Mouse (Mus musculus): Measurements from ENCODE around the gene Slc35f2. TPM values are rescaled to one million over a fixed set of nuclear protein-coding genes. Genes with fewer than 3 reads are reported as not detected.

Gene Slc35f2
- total RNA-seq (2021): 1 to 10 TPM; 2.8 to 2.9 TPM

- intact Hi-C loops (cut with DNase I): no loop called here
- DNase-seq (ENCODE audit: low spot score in 2 of 2): peak; percentile 28 to 34
Measured at GRCm38 (mm10) chr9:53771344-53772021, at the start of gene Slc35f2. Gene Slc35f2, plus strand, starts transcription at chr9:53771538.

- DNase-seq (ENCODE audit: low spot score in 2 of 2): no peak
- intact Hi-C loops (cut with DNase I): no loop called here
Measured at GRCm38 (mm10) chr9:53740829-53741404, 30.4 kb upstream of the Slc35f2 start.

- intact Hi-C loops (cut with DNase I): no loop called here
Measured at GRCm38 (mm10) chr9:53750411-53750810, 20.9 kb upstream of the Slc35f2 start.

DNA sequence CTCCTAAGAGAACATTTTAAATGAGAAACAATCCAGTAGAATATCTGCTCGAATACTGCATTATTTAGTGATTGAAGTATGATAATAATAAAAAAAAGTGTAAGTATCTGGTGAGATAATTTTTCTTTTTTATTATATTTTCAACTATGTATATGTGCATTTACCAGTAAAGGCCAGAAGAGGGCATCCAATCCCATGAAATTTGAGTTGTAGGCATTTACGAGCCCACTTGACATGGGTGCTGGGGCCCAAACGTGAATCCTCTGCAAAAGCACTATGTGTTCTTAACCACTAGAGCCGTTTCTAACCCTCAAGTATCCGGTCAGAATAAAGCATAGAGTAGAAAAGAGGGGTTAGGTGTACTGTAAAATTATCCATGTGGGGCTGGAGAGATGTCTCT, 20.4 kb upstream of the Slc35f2 start:
- DNase-seq (ENCODE audit: low spot score in 2 of 2): no peak
- intact Hi-C loops (cut with DNase I): no loop called here

More at GRCm38 (mm10) chr9:53750411-53750810, 20.9 kb upstream of the Slc35f2 start:
- no peak for DNase-seq (ENCODE audit: low spot score in 2 of 2)

DNA sequence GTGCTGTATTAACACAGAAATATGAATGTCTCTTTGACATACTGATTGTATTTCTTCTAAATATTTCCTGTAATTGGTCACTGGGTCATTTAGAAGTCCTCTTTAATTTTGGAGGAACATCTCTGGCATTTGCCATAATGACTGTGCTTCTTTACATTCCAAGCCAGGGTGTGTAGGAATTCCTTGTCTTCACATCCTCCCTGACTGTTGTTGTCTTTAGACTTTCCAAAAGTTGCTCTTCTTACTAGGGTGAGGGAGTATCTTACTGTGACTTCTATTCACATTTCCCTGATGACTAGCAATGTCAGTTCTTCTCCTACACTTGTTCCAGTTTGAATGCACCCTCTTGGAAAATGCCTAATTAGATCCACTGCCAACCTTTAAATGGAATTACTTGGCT, 16.5 kb upstream of the Slc35f2 start:
- DNase-seq (ENCODE audit: low spot score in 2 of 2): no peak
- intact Hi-C loops (cut with DNase I): no loop called here

DNA sequence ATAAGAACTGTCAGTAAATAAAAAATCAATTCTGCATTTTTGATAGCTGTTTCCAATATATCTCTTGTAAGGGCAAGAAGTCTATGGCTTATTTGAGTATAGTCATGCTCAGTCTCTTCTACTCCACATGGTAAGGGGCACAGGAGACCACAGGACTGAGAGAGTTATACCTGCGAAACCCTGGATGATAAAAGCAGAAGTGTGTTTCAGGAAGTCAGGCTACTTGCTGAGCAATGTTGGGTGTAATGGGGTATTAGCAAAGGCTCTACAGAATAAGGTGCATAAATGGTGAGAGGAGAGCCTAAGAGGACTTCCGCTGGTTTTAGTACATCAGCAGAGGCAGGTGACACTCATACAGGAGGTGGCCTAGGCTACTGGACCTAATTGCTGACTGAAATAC, 13.2 kb upstream of the Slc35f2 start:
- intact Hi-C loops (cut with DNase I): no loop called here
- no peak for DNase-seq (ENCODE audit: low spot score in 2 of 2)

- intact Hi-C loops (cut with DNase I): no loop called here
- no peak for DNase-seq (ENCODE audit: low spot score in 2 of 2)
Measured at GRCm38 (mm10) chr9:53764697-53765096, 6.6 kb upstream of the Slc35f2 start.

DNA sequence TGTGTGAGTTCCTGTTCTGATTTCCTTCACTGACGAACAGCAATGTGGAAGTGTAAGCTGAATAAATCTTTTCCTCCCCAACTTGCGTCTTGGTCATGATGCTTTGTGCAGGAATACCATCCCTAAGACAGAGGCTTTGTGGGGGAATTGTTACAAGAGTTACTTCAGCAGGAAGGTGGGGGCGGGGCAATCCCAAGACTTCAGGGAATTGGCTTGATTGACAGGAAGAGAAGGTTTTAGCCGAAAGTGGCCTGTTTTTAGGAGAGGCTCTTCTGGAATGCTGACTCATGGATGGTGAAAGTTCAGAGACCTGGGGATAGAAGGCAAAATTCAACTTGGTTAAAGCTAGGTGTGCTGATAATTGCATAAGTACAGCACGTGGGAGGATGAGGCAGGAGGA, 2.9 kb upstream of the Slc35f2 start:
- intact Hi-C loops (cut with DNase I): no loop called here

GRCm38 (mm10) chr9:53770771-53771343, 481 bp upstream of the Slc35f2 start:
- intact Hi-C loops (cut with DNase I): no loop called here
- no peak for DNase-seq (ENCODE audit: low spot score in 2 of 2)

More for the DNA sequence above, 2.9 kb upstream of the Slc35f2 start:
- no peak for DNase-seq (ENCODE audit: low spot score in 2 of 2)

GRCm38 (mm10) chr9:53772121-53772561, 803 bp downstream of the Slc35f2 start:
- DNase-seq (ENCODE audit: low spot score in 2 of 2): peak in 1 of 2 experiments; percentile 6
- intact Hi-C loops (cut with DNase I): no loop called here

- intact Hi-C loops (cut with DNase I): no loop called here
- DNase-seq (ENCODE audit: low spot score in 2 of 2): no peak
Measured at GRCm38 (mm10) chr9:53775511-53775910, 4.2 kb downstream of the Slc35f2 start.

- no peak for DNase-seq (ENCODE audit: low spot score in 2 of 2)
- intact Hi-C loops (cut with DNase I): no loop called here
Measured at GRCm38 (mm10) chr9:53786561-53787407, 15.4 kb downstream of the Slc35f2 start.

GRCm38 (mm10) chr9:53793830-53794330, 22.5 kb downstream of the Slc35f2 start:
- intact Hi-C loops (cut with DNase I): no loop called here
- no peak for DNase-seq (ENCODE audit: low spot score in 2 of 2)

- intact Hi-C loops (cut with DNase I): no loop called here
- no peak for DNase-seq (ENCODE audit: low spot score in 2 of 2)
Measured at GRCm38 (mm10) chr9:53794490-53794889, 23.2 kb downstream of the Slc35f2 start.

- intact Hi-C loops (cut with DNase I): no loop called here
Measured at GRCm38 (mm10) chr9:53795351-53795750, 24.0 kb downstream of the Slc35f2 start.

DNA sequence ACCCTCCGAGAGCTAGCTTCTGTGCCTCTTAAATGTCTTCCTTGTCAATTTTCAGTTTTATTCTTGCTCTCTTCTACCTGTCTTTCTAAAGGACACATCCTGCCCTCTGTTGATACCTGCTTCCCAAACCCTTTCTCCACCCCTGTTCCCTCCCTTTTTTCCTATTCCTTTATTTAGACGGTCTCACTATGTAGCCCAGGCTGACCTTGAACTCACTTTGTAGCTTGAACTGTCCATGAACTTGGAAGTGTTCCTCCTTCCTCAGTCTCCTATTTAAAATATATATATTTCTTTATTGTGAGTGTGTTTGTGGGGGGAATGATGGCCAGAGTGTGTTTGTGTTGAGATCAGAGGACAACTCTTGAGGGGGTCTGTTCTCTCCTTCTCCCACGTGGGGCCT, 25.0 kb downstream of the Slc35f2 start:
- no peak for DNase-seq (ENCODE audit: low spot score in 2 of 2)
- intact Hi-C loops (cut with DNase I): no loop called here

More at GRCm38 (mm10) chr9:53795351-53795750, 24.0 kb downstream of the Slc35f2 start:
- no peak for DNase-seq (ENCODE audit: low spot score in 2 of 2)

GRCm38 (mm10) chr9:53797141-53797540, 25.8 kb downstream of the Slc35f2 start:
- intact Hi-C loops (cut with DNase I): no loop called here

DNA sequence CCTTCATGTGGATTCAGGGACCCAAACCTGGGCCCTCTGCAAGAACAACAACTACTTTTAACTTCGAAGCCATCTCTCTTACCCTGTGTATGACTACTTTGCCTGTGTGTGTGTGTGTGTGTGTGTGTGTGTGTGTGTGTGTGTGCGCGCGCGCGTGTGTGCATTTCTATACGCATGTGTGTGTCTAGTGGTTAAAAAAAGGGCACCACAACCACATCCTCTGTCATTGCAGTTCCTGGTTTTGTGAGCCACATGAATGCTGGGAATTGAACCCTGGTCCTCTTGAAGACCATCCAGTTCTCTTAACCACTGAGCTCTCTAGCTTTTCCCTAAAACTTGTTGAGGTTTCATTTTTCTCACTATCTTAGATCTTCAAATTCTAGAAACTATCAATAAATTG, 31.6 kb downstream of the Slc35f2 start:
- no peak for DNase-seq (ENCODE audit: low spot score in 2 of 2)
- intact Hi-C loops (cut with DNase I): no loop called here

More at GRCm38 (mm10) chr9:53797141-53797540, 25.8 kb downstream of the Slc35f2 start:
- DNase-seq (ENCODE audit: low spot score in 2 of 2): no peak

DNA sequence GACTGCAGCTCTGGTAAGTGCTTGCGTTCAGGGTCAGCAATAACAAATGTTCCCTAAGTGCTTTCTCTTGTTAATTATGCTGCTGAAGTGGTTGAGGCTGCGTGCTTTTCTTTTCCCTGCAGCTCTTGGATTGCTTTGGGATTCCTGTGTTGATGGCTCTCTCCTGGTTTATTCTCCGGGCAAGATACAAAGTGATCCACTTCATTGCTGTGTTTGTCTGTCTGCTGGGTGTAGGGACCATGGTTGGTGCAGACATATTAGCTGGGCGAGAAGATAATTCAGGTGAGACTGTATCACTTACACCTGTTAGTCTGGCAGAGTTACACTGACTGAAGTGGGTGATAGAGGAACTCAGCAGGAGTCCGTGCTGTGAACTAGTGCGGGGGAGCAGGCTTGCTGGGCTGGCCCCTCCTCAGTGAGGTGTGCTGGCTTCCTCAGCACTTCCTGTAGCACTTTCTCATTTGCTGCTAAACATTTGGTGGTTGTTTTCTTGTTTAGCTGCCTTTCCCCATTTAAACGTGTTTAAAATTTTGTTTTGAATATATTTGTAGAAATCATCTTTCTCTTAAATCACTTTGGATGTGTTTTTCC, 35.3 kb downstream of the Slc35f2 start:
- intact Hi-C loops (cut with DNase I): no loop called here
- no peak for DNase-seq (ENCODE audit: low spot score in 2 of 2)

DNA sequence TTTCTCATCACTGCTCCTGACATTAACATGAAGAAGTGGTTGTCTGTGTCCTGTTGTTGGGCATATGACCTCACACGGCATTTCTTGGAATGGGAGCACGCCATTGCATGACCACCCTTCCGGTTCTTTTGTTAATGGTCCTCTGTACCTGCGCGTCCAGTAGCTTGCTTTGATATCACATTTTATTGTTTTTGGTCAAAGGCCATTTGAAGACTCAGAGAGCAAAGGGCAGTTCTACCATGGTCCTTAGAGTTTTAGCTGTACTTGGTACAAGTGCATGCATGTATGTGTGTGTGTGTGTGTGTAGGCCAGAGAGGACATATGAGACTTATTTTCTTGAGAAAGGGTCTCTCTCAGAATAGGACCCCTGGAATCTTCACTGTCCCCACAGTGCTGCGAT, 42.1 kb downstream of the Slc35f2 start:
- DNase-seq (ENCODE audit: low spot score in 2 of 2): no peak
- intact Hi-C loops (cut with DNase I): no loop called here
